Mouse (Mus musculus) embryonic fibroblast, embryonic 13.5 days (primary cell): ENCODE results near the gene Hba-x.
"Not testable (repeated sequence)": the region's sequence is repeated elsewhere in the genome, so short reads cannot be mapped to it uniquely, and the experiment has no call there.

Experiments used
- CTCF ChIP-seq: IDR thresholded peaks from 2 replicates; pipeline ENCODE4 v1.5.1; 2011; ENCODE audit warnings: mild to moderate bottlenecking, control low read depth, low read length, moderate library complexity, borderline replicate concordance; ENCODE audit not compliant: insufficient read depth
- POLR2A ChIP-seq: IDR thresholded peaks from 2 replicates; pipeline ENCODE4 v1.6.1; 2011; ENCODE audit warnings: low read depth, mild to moderate bottlenecking, control low read depth, low read length, moderate library complexity

DNA sequence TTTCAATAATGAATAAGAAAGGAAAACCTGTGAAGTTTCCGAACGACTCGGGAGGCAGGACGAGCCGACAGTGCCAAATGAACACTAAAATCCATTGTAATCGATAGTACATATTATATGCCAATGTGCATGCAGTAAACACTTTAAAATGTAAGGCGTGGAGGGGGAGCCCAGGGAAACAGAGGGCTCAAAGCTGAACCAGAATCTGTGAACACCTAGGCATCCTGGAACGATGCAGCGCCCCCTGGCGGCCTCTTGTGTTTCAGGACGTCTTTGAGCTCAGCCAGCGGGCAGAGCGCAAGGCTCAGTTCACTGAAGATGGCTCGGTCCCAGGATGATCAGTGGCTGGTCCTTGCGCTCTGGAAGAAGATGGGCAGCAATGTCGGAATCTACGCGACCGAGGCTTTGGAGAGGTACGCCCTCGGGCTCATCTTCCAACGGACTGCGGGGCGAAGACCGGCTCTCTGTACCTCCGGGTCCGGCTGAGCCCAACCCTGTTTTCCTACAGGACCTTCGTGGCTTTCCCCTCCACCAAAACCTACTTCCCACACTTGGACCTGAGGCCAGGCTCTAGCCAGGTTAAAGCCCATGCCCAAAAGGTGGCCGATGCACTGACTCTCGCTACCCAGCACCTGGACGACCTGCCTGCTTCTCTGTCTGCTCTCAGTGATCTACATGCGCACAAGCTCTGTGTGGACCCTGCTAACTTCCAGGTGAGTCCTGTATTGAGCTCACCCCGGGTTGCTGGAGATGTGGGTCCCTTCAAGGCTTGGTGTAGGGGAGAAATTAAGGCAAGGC lies 10.7 kb downstream of the Hba-x start, which contains the start of gene Hbq1b:
- not testable (repeated sequence) for TF ChIP-seq POLR2A, CTCF
